Mouse (Mus musculus) kidney, postnatal 0 days (tissue): ENCODE measurements around the gene Zcchc14. TPM values are rescaled to one million over a fixed set of nuclear protein-coding genes. Genes with fewer than 3 reads are reported as not detected.

ENCODE experiments used
- ATAC-seq: fragments of 200-750 bp; cut with Nextera tagmentation; replicated peaks from 2 replicates; pipeline ENCODE4 v1.8.0; 2017; ENCODE audit warnings: low read depth, moderate number of reproducible peaks, moderate TSS enrichment, moderate library complexity; ENCODE audit not compliant: low FRiP score
- DNase-seq: peaks from one replicate; pipeline ENCODE4 v3.0.0-alpha.2; 2016; ENCODE audit warnings: low spot score
- H3K27ac ChIP-seq: fragments of 300-500 bp; sonication (generic); 2 replicates; pipeline ENCODE4 v1.5.1; 2014; ENCODE audit warnings: mild to moderate bottlenecking
- H3K27me3 ChIP-seq: fragments of 300-500 bp; sonication (generic); 2 replicates; pipeline ENCODE4 v1.6.1; 2014; ENCODE audit warnings: low read length, mixed read lengths; ENCODE audit not compliant: insufficient read depth
- H3K36me3 ChIP-seq: fragments of 300-500 bp; sonication (generic); 2 replicates; pipeline ENCODE4 v1.6.1; 2014; ENCODE audit warnings: low read length, mixed read lengths; ENCODE audit not compliant: insufficient read depth
- H3K4me1 ChIP-seq: fragments of 300-500 bp; sonication (generic); replicated peaks from 2 replicates; pipeline ENCODE4 v1.6.1; 2014; ENCODE audit warnings: antibody characterized with exemption, low read length, mixed read lengths; ENCODE audit not compliant: insufficient read depth
- H3K4me2 ChIP-seq: fragments of 300-500 bp; sonication (generic); 2 replicates; pipeline ENCODE4 v1.6.1; 2014; ENCODE audit warnings: mild to moderate bottlenecking, low read length, moderate library complexity, mixed read lengths
- H3K4me3 ChIP-seq: fragments of 300-500 bp; sonication (generic); replicated peaks from 2 replicates; pipeline ENCODE4 v1.5.1; 2014; ENCODE audit warnings: low read depth, low read length
- H3K9ac ChIP-seq: fragments of 300-500 bp; sonication (generic); 2 replicates; pipeline ENCODE4 v1.6.1; 2014; ENCODE audit warnings: low read depth, low read length
- H3K9me3 ChIP-seq: fragments of 300-500 bp; sonication (generic); replicated peaks from 2 replicates; pipeline ENCODE4 v1.6.1; 2016; ENCODE audit warnings: low read length, inconsistent platforms, mixed read lengths
- CTCF ChIP-seq: IDR thresholded peaks from 2 replicates; pipeline ENCODE4 v1.5.1; 2016; ENCODE audit warnings: antibody characterized with exemption, low read depth, mild to moderate bottlenecking, moderate library complexity
- WGBS: fragments of 180-500 bp; shearing (Covaris S2); extraction: QIAGEN DNeasy Blood & Tissue Kit; methylation state at CpG from one replicate; pipeline ENCODE4 v1.1.7; 2014; 5-methylcytosine and 5-hydroxymethylcytosine counted together
- polyA plus RNA-seq: library from polyadenylated mRNA; unstranded; fragments of >200 nt; fragmentation: Nextera tagmentation; extraction: Ambion mirVana; gene quantifications from 2 replicates; pipeline ENCODE4 v1.2.1, GENCODE M21; 2015

Gene Zcchc14
- 10.9 and 13.5 TPM in 2 replicates for polyA plus RNA-seq

- DNase-seq (peak; percentile 99), ATAC-seq (peak; percentile 98)
- Histone ChIP-seq H3K4me3 (peak within 1 kb of the TSS; percentile 68), H3K27ac (peak within 1 kb of the TSS; percentile 94), H3K4me2 (peak within 1 kb of the TSS; percentile 85), H3K4me1 (peaks cover 40% of the 10 kb centered on the region), H3K9me3 (no peaks in the 10 kb centered on the region), H3K9ac (peak within 1 kb of the TSS; percentile 95), H3K27me3 (no peaks in the 10 kb centered on the region), H3K36me3 (no peaks in the 10 kb centered on the region)
- TF ChIP-seq CTCF: no peak
- under 1% methylated on average over 67 of the region's 67 CpGs for WGBS
Measured at GRCm38 (mm10) chr8:121652774-121653323, at the start of gene Zcchc14. Zcchc14 (minus strand) TSS chr8:121652901.

GRCm38 (mm10) chr8:121699936-121700335 lies 47.2 kb upstream of the Zcchc14 start:
- Histone ChIP-seq H3K4me1 (peaks cover 5% of the 10 kb centered on the region), H3K4me2 (no peak overlapping the region), H3K27ac (no peak overlapping the region), H3K4me3 (no peak overlapping the region), H3K9ac (no peak overlapping the region), H3K36me3 (no peaks in the 10 kb centered on the region), H3K9me3 (no peaks in the 10 kb centered on the region), H3K27me3 (no peaks in the 10 kb centered on the region)
- DNase-seq (no peak), ATAC-seq (no peak)
- 97% methylated on average over 2 of the region's 2 CpGs for WGBS
- TF ChIP-seq CTCF: no peak

GRCm38 (mm10) chr8:121698615-121699101 lies 46.0 kb upstream of the Zcchc14 start:
- WGBS: 6% methylated on average over 9 of the region's 9 CpGs
- no peak overlapping the region for H3K4me3 ChIP-seq
- ATAC-seq: peak; percentile 26; the same call in 1 of the 2 replicates
- peak overlapping the region; percentile 51 for H3K4me2 ChIP-seq
- TF ChIP-seq CTCF: no peak
- DNase-seq: no peak
- H3K27ac ChIP-seq: no peak overlapping the region
- no peaks in the 10 kb centered on the region for H3K36me3 ChIP-seq
- 0 out of 2 replicates have a peak overlapping the region, but pooled peaks have one; percentile 31 for H3K9ac ChIP-seq
- no peaks in the 10 kb centered on the region for H3K27me3 ChIP-seq
- H3K4me1 ChIP-seq: peaks cover 5% of the 10 kb centered on the region
- no peaks in the 10 kb centered on the region for H3K9me3 ChIP-seq

- WGBS: 1% methylated on average over 16 of the region's 17 CpGs
- Histone ChIP-seq H3K4me2 (peak overlapping the region; percentile 51), H3K9ac (0 out of 2 replicates have a peak overlapping the region, but pooled peaks have one; percentile 31), H3K9me3 (no peaks in the 10 kb centered on the region), H3K4me3 (no peak overlapping the region), H3K36me3 (no peaks in the 10 kb centered on the region), H3K27ac (no peak overlapping the region), H3K4me1 (peaks cover 5% of the 10 kb centered on the region), H3K27me3 (no peaks in the 10 kb centered on the region)
- peak; percentile 70 for DNase-seq
- no peak for TF ChIP-seq CTCF
- peak; percentile 58; the same call in 1 of the 2 replicates for ATAC-seq
Measured at GRCm38 (mm10) chr8:121697735-121698614, 45.3 kb upstream of the Zcchc14 start.

GRCm38 (mm10) chr8:121695585-121696184 lies 43.0 kb upstream of the Zcchc14 start:
- Histone ChIP-seq H3K9ac (no peak overlapping the region), H3K36me3 (no peaks in the 10 kb centered on the region), H3K4me1 (peaks cover 5% of the 10 kb centered on the region), H3K4me2 (no peak overlapping the region), H3K27ac (no peak overlapping the region), H3K27me3 (no peaks in the 10 kb centered on the region), H3K4me3 (no peak overlapping the region), H3K9me3 (no peaks in the 10 kb centered on the region)
- 61% methylated on average over 6 of the region's 6 CpGs for WGBS
- DNase-seq (no peak), ATAC-seq (no peak)
- TF ChIP-seq CTCF: no peak

- peaks cover 5% of the 10 kb centered on the region for H3K4me1 ChIP-seq
- H3K4me3 ChIP-seq: no peak overlapping the region
- TF ChIP-seq CTCF: peak; percentile 81
- H3K27ac ChIP-seq: no peak overlapping the region
- 50% methylated on average over 4 of the region's 4 CpGs for whole genome bisulfite sequencing
- DNase-seq (no peak), ATAC-seq (no peak)
- no peak overlapping the region for H3K4me2 ChIP-seq
- H3K9me3 ChIP-seq: no peaks in the 10 kb centered on the region
- H3K27me3 ChIP-seq: no peaks in the 10 kb centered on the region
- H3K36me3 ChIP-seq: no peaks in the 10 kb centered on the region
- no peak overlapping the region for H3K9ac ChIP-seq
Measured at GRCm38 (mm10) chr8:121694453-121694852, 41.8 kb upstream of the Zcchc14 start.
